Mouse (Mus musculus): ENCODE data around the gene Urah. TPM values are rescaled to one million over a fixed set of nuclear protein-coding genes. Genes with fewer than 3 reads are reported as not detected.

The Urah gene
- total and polyA plus RNA-seq, 3 experiments = not detected

GRCm38 (mm10) chr7:140802629-140803028, 32.2 kb upstream of the Urah start:
- Histone ChIP-seq H3K36me3 (replicated peaks) (no peaks in the 10 kb centered on the region), H3K27me3 (ENCODE audit: insufficient read depth, low read length) (peaks cover 17% of the 10 kb centered on the region)

DNA sequence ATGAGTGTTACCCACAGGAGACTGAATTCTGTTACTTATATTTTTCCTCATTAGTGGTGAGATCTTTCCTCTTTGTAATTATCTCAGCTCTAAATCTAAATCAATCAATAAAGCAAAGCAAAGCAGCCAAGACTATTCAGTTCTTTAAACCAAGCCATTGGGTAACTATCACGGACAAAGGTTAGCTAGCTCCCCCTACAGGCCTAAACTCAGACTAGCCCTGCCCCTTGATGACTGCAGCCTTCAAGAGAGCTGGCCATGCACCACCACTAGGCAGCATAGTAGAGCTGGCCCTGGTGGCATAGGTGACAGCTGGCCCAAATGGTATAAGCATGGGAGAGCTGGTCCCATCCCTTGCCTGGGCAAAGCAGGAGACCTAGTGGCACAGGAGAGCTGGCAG, 29.1 kb upstream of the Urah start:
- H3K36me3 ChIP-seq (replicated peaks) = no peaks in the 10 kb centered on the region
- no peak for TF ChIP-seq GATA2 (IDR thresholded peaks at IDR 0.05; ENCODE audit: borderline replicate concordance, low read depth, low read length)
- TF ChIP-seq CTCF (IDR thresholded peaks at IDR 0.05; ENCODE audit: low read depth, low read length) = peak; percentile 62
- peaks cover 9% of the 10 kb centered on the region; the same call in 1 of the 2 replicates for H3K27me3 ChIP-seq (ENCODE audit: insufficient read depth, low read length)
- no peaks in the 10 kb centered on the region for H3K9me3 ChIP-seq (replicated peaks)
- no peaks in the 10 kb centered on the region for H3K4me1 ChIP-seq (ENCODE audit: insufficient read depth, low read depth, low read length)
- DNase-seq (ENCODE audit: low spot score) = peak; percentile 13
- H3K4me3 ChIP-seq (ENCODE audit: low read depth, low read length) = no peak overlapping the region
- ATAC-seq (ENCODE audit: extremely low read depth, insufficient number of reproducible peaks, low FRiP score, poor library complexity, severe bottlenecking) = peak; percentile 34; the same call in 1 of the 2 replicates

More at GRCm38 (mm10) chr7:140802629-140803028, 32.2 kb upstream of the Urah start:
- H3K4me1 ChIP-seq (ENCODE audit: insufficient read depth, low read depth, low read length) = no peaks in the 10 kb centered on the region
- ATAC-seq (ENCODE audit: extremely low read depth, insufficient number of reproducible peaks, low FRiP score, poor library complexity, severe bottlenecking) = no peak
- TF ChIP-seq GATA2 (IDR thresholded peaks at IDR 0.05; ENCODE audit: borderline replicate concordance, low read depth, low read length) (no peak), TAL1 (conservative IDR thresholded peaks at IDR 0.05; ENCODE audit: low read depth, low read length) (no peak), CTCF (IDR thresholded peaks at IDR 0.05; ENCODE audit: low read depth, low read length) (no peak), GATA1 (IDR thresholded peaks at IDR 0.05; ENCODE audit: borderline replicate concordance, low read length) (no peak), POLR2AphosphoS5 (IDR thresholded peaks at IDR 0.05; ENCODE audit: insufficient replicate concordance, low read depth, low read length) (no peak)
- no peak for DNase-seq (ENCODE audit: low spot score)
- H3K9me3 ChIP-seq (replicated peaks) = no peaks in the 10 kb centered on the region
- no peak overlapping the region for H3K4me3 ChIP-seq (ENCODE audit: low read depth, low read length)

- Histone ChIP-seq H3K4me1 (ENCODE audit: insufficient read depth, low read depth, low read length) (no peaks in the 10 kb centered on the region), H3K27me3 (ENCODE audit: insufficient read depth, low read length) (peaks cover 3% of the 10 kb centered on the region), H3K4me3 (ENCODE audit: low read depth, low read length) (no peak overlapping the region), H3K36me3 (replicated peaks) (no peaks in the 10 kb centered on the region), H3K9me3 (replicated peaks) (no peaks in the 10 kb centered on the region)
- ATAC-seq (ENCODE audit: extremely low read depth, insufficient number of reproducible peaks, low FRiP score, poor library complexity, severe bottlenecking) (no peak), DNase-seq (ENCODE audit: low spot score) (no peak)
- no peak for TF ChIP-seq GATA2 (IDR thresholded peaks at IDR 0.05; ENCODE audit: borderline replicate concordance, low read depth, low read length)
- peak; percentile 5; the same call in 1 of the 2 replicates for TF ChIP-seq CTCF (IDR thresholded peaks at IDR 0.05; ENCODE audit: low read depth, low read length)
Measured at GRCm38 (mm10) chr7:140810496-140810895, 24.3 kb upstream of the Urah start.

GRCm38 (mm10) chr7:140811714-140812113, 23.1 kb upstream of the Urah start:
- Histone ChIP-seq H3K4me1 (ENCODE audit: insufficient read depth, low read depth, low read length) (no peaks in the 10 kb centered on the region), H3K27me3 (ENCODE audit: insufficient read depth, low read length) (peaks cover 3% of the 10 kb centered on the region)
- no peak for ATAC-seq (ENCODE audit: extremely low read depth, insufficient number of reproducible peaks, low FRiP score, poor library complexity, severe bottlenecking)

GRCm38 (mm10) chr7:140812850-140813249, 22.0 kb upstream of the Urah start:
- H3K4me1 ChIP-seq (ENCODE audit: insufficient read depth, low read depth, low read length) = no peaks in the 10 kb centered on the region
- H3K4me3 ChIP-seq (ENCODE audit: low read depth, low read length) = no peak overlapping the region
- peaks cover 3% of the 10 kb centered on the region for H3K27me3 ChIP-seq (ENCODE audit: insufficient read depth, low read length)
- DNase-seq (ENCODE audit: low spot score) (no peak), ATAC-seq (ENCODE audit: extremely low read depth, insufficient number of reproducible peaks, low FRiP score, poor library complexity, severe bottlenecking) (no peak)
- H3K36me3 ChIP-seq (replicated peaks) = no peaks in the 10 kb centered on the region
- H3K9me3 ChIP-seq (replicated peaks) = no peaks in the 10 kb centered on the region
- TF ChIP-seq TAL1 (conservative IDR thresholded peaks at IDR 0.05; ENCODE audit: low read depth, low read length) = no peak
- TF ChIP-seq GATA2 (IDR thresholded peaks at IDR 0.05; ENCODE audit: borderline replicate concordance, low read depth, low read length) = no peak
- no peak for TF ChIP-seq POLR2AphosphoS5 (IDR thresholded peaks at IDR 0.05; ENCODE audit: insufficient replicate concordance, low read depth, low read length)
- TF ChIP-seq CTCF (IDR thresholded peaks at IDR 0.05; ENCODE audit: low read depth, low read length) = no peak
- no peak for TF ChIP-seq GATA1 (IDR thresholded peaks at IDR 0.05; ENCODE audit: borderline replicate concordance, low read length)

More at GRCm38 (mm10) chr7:140811714-140812113, 23.1 kb upstream of the Urah start:
- Histone ChIP-seq H3K4me3 (ENCODE audit: low read depth, low read length) (no peak overlapping the region), H3K36me3 (replicated peaks) (no peaks in the 10 kb centered on the region), H3K9me3 (replicated peaks) (no peaks in the 10 kb centered on the region)
- no peak for DNase-seq (ENCODE audit: low spot score)
- TF ChIP-seq GATA2 (IDR thresholded peaks at IDR 0.05; ENCODE audit: borderline replicate concordance, low read depth, low read length) = no peak
- TF ChIP-seq POLR2AphosphoS5 (IDR thresholded peaks at IDR 0.05; ENCODE audit: insufficient replicate concordance, low read depth, low read length) = no peak
- TF ChIP-seq TAL1 (conservative IDR thresholded peaks at IDR 0.05; ENCODE audit: low read depth, low read length) = no peak
- no peak for TF ChIP-seq GATA1 (IDR thresholded peaks at IDR 0.05; ENCODE audit: borderline replicate concordance, low read length)
- no peak for TF ChIP-seq CTCF (IDR thresholded peaks at IDR 0.05; ENCODE audit: low read depth, low read length)

DNA sequence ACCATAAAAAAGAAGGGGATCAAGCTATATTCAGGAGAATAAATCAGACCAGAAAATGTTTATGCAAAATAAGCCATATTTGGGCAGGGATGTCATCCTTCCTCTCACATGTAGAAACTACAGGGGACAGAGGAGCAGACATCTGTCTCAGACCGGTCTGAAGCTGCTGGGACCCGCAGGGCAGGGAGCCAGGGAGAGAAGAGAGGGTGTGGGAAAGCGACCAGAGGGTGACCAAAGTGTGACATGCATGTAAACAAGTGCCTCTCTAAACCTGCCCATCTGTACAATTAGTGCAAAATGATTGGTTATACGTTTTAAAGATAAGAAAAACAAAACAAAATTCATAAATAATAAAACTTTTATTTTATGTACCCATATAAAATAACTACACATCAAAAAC, 14.6 kb upstream of the Urah start:
- Histone ChIP-seq H3K4me3 (ENCODE audit: low read depth, low read length) (no peak overlapping the region), H3K36me3 (replicated peaks) (no peaks in the 10 kb centered on the region), H3K27me3 (ENCODE audit: insufficient read depth, low read length) (peaks cover 14% of the 10 kb centered on the region), H3K4me1 (ENCODE audit: insufficient read depth, low read depth, low read length) (no peaks in the 10 kb centered on the region), H3K9me3 (replicated peaks) (no peaks in the 10 kb centered on the region)
- DNase-seq (ENCODE audit: low spot score) (no peak), ATAC-seq (ENCODE audit: extremely low read depth, insufficient number of reproducible peaks, low FRiP score, poor library complexity, severe bottlenecking) (no peak)
- no peak for TF ChIP-seq CTCF (IDR thresholded peaks at IDR 0.05; ENCODE audit: low read depth, low read length)
- TF ChIP-seq GATA2 (IDR thresholded peaks at IDR 0.05; ENCODE audit: borderline replicate concordance, low read depth, low read length) = no peak

GRCm38 (mm10) chr7:140821305-140821652, 13.5 kb upstream of the Urah start:
- Histone ChIP-seq H3K27me3 (ENCODE audit: insufficient read depth, low read length) (peaks cover 14% of the 10 kb centered on the region), H3K4me3 (ENCODE audit: low read depth, low read length) (no peak overlapping the region), H3K36me3 (replicated peaks) (no peaks in the 10 kb centered on the region), H3K4me1 (ENCODE audit: insufficient read depth, low read depth, low read length) (no peaks in the 10 kb centered on the region), H3K9me3 (replicated peaks) (no peaks in the 10 kb centered on the region)
- no peak for DNase-seq (ENCODE audit: low spot score)
- no peak for ATAC-seq (ENCODE audit: extremely low read depth, insufficient number of reproducible peaks, low FRiP score, poor library complexity, severe bottlenecking)
- TF ChIP-seq GATA2 (IDR thresholded peaks at IDR 0.05; ENCODE audit: borderline replicate concordance, low read depth, low read length) = no peak
- TF ChIP-seq GATA1 (IDR thresholded peaks at IDR 0.05; ENCODE audit: borderline replicate concordance, low read length) = no peak
- TF ChIP-seq TAL1 (conservative IDR thresholded peaks at IDR 0.05; ENCODE audit: low read depth, low read length) = no peak
- no peak for TF ChIP-seq POLR2AphosphoS5 (IDR thresholded peaks at IDR 0.05; ENCODE audit: insufficient replicate concordance, low read depth, low read length)
- TF ChIP-seq CTCF (IDR thresholded peaks at IDR 0.05; ENCODE audit: low read depth, low read length) = no peak

All from G1E (cell line).